Mouse (Mus musculus) embryonic facial prominence, embryonic 11.5 days (tissue): Measurements from ENCODE around the gene Wnt7b. TPM values are rescaled to one million over a fixed set of nuclear protein-coding genes. Genes with fewer than 3 reads are reported as not detected.

Experiments used
- ATAC-seq: fragments of 200-750 bp; cut with Nextera tagmentation; replicated peaks from 2 replicates; pipeline ENCODE4 v1.8.0; 2017; ENCODE audit warnings: low read depth; ENCODE audit not compliant: insufficient number of reproducible peaks, low FRiP score, low TSS enrichment
- DNase-seq: peaks from one replicate; pipeline ENCODE4 v3.0.0-alpha.2; 2015; ENCODE audit warnings: low spot score
- H3K27ac ChIP-seq: fragments of 300-500 bp; sonication (generic); replicated peaks from 2 replicates; pipeline ENCODE4 v1.5.1; 2014; ENCODE audit warnings: mild to moderate bottlenecking, low read depth, low read length, control low read depth
- H3K27me3 ChIP-seq: fragments of 300-500 bp; sonication (generic); 2 replicates; pipeline ENCODE4 v1.6.1; 2014; ENCODE audit warnings: mild to moderate bottlenecking, low read length, moderate library complexity, mixed read lengths; ENCODE audit not compliant: control insufficient read depth, insufficient read depth
- H3K36me3 ChIP-seq: fragments of 300-500 bp; sonication (generic); replicated peaks from 2 replicates; pipeline ENCODE4 v1.6.1; 2014; ENCODE audit warnings: low read depth, mild to moderate bottlenecking, low read length, moderate library complexity, mixed read lengths; ENCODE audit not compliant: control insufficient read depth, insufficient read depth
- H3K4me1 ChIP-seq: fragments of 300-500 bp; sonication (generic); 2 replicates; pipeline ENCODE4 v1.6.1; 2014; ENCODE audit warnings: low read length, mixed read lengths; ENCODE audit not compliant: control insufficient read depth, insufficient read depth
- H3K4me2 ChIP-seq: fragments of 300-500 bp; sonication (generic); 2 replicates; pipeline ENCODE4 v1.6.1; 2014; ENCODE audit warnings: low read depth, mild to moderate bottlenecking, control low read depth, low read length, moderate library complexity
- H3K4me3 ChIP-seq: fragments of 300-500 bp; sonication (generic); 2 replicates; pipeline ENCODE4 v1.5.1; 2014; ENCODE audit warnings: low read depth, low read length, control low read depth
- H3K9ac ChIP-seq: fragments of 300-500 bp; sonication (generic); replicated peaks from 2 replicates; pipeline ENCODE4 v1.6.1; 2014; ENCODE audit warnings: mild to moderate bottlenecking, control low read depth, low read length
- H3K9me3 ChIP-seq: fragments of 300-500 bp; sonication (generic); replicated peaks from 2 replicates; pipeline ENCODE4 v1.6.1; 2016; ENCODE audit warnings: mild to moderate bottlenecking, low read length, inconsistent platforms, mixed read lengths; ENCODE audit not compliant: control insufficient read depth
- WGBS: fragments of 180-500 bp; shearing (Covaris S2); extraction: QIAGEN DNeasy Blood & Tissue Kit; methylation state at CpG from one replicate; pipeline ENCODE4 v1.1.7; 2014; 5-methylcytosine and 5-hydroxymethylcytosine counted together
- polyA plus RNA-seq: library from polyadenylated mRNA; unstranded; fragments of >200 nt; fragmentation: Nextera tagmentation; extraction: Ambion mirVana; gene quantifications from 2 replicates; pipeline ENCODE4 v1.2.1, GENCODE M21; 2014

Gene Wnt7b
- polyA plus RNA-seq, 1 experiment from 2014 or later, result 20.3 TPM

DNA sequence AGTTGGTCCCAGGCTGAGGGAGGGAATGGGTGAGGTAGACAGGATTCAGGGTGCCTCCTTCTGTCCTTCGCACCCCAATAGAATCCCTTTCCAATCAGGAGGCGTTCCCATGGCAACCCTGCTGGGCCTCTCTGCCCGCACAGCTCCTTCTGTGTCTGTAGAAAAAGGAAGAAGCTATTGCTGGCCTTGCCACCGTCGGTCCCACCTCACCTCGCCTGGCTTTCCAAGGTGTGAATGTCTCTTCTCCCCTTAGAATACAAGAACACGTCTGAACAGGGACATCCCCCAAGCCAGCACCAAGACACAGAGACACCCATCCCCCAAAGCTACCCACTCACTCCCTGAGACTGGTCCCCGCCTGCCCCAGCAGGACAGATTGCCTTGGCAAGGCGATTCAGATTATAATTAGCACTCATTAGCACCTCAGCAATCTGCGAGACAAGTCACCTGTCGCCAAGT, 88.1 kb downstream of the Wnt7b start:
- no peak overlapping the region for H3K4me2 ChIP-seq
- H3K9me3 ChIP-seq, result no peaks in the 10 kb centered on the region
- 0 out of 2 replicates have a peak, but pooled peaks cover 3% of the 10 kb centered on the region for H3K27me3 ChIP-seq
- H3K36me3 ChIP-seq, result no peaks in the 10 kb centered on the region
- no peak for DNase-seq
- 8% methylated on average over 11 of the region's 11 CpGs for WGBS
- H3K27ac ChIP-seq, result no peak overlapping the region
- no peak for ATAC-seq
- no peak overlapping the region for H3K9ac ChIP-seq
- peaks cover 6% of the 10 kb centered on the region; the same call in 1 of the 2 replicates for H3K4me1 ChIP-seq
- no peak overlapping the region for H3K4me3 ChIP-seq

DNA sequence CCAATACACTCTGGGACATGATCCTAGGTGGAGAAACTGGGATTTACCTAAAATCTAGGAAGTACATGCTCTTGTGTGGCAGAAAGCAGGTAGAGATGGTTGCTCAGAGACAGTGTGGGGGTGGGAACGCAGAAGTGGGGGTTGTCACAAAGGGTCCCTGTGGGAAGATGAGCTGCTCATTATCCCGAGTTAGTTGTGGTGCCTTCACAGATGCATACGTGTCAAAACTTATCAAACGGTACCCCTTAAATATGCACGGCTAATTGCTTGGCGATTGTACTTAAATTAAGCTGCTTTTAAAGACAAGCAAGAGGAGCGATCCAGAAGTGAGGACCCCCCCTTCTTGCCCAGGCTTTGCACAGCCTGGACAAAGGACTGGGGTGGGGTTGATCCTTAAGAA, 92.5 kb downstream of the Wnt7b start:
- H3K9ac ChIP-seq, result no peak overlapping the region
- DNase-seq (no peak), ATAC-seq (no peak)
- H3K4me1 ChIP-seq, result 0 out of 2 replicates have a peak, but pooled peaks cover 2% of the 10 kb centered on the region
- H3K4me3 ChIP-seq, result no peak overlapping the region
- H3K27me3 ChIP-seq, result 0 out of 2 replicates have a peak, but pooled peaks cover 3% of the 10 kb centered on the region
- WGBS, result 76% methylated on average over 7 of the region's 7 CpGs
- no peaks in the 10 kb centered on the region for H3K36me3 ChIP-seq
- no peak overlapping the region for H3K27ac ChIP-seq
- H3K4me2 ChIP-seq, result no peak overlapping the region
- no peaks in the 10 kb centered on the region for H3K9me3 ChIP-seq

DNA sequence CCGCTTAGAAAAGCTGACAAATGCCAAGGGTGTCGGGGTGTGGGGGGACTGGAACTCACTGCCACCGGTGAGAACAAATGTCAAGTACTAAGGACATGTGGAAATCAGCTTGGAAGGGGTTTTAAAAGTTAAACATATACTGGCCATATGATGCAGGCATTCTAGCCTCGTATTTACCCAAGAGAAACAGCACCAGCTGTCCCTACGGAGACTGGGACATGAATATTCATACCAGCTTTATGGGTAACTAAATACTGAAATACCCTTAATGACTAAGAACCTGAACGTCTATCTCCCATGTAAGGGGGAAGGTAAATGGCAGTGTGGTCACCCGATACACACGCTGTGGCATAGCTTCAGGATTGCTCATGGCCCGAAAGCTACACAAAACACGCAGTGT, 93.4 kb downstream of the Wnt7b start:
- Histone ChIP-seq H3K9me3 (no peaks in the 10 kb centered on the region), H3K27ac (no peak overlapping the region), H3K4me2 (no peak overlapping the region), H3K27me3 (0 out of 2 replicates have a peak, but pooled peaks cover 3% of the 10 kb centered on the region), H3K4me3 (no peak overlapping the region), H3K9ac (no peak overlapping the region), H3K36me3 (no peaks in the 10 kb centered on the region), H3K4me1 (no peaks in the 10 kb centered on the region)
- ATAC-seq, result no peak
- no peak for DNase-seq
- WGBS, result 77% methylated on average over 10 of the region's 10 CpGs

Other genes starting within 250 kb of the Wnt7b start
- gene Atxn10, start 246.2 kb downstream of the Wnt7b start, polyA plus RNA-seq, result 378 and 380 TPM in 2 replicates
- not detected in 2 replicates for gene 7530416G11Rik, start 79.2 kb downstream of the Wnt7b start, polyA plus RNA-seq
- 0.28 and 1.4 TPM in 2 replicates for gene Ppara, start 152.5 kb upstream of the Wnt7b start, polyA plus RNA-seq
- 22.1 and 23.6 TPM in 2 replicates for gene Cdpf1, start 229.2 kb upstream of the Wnt7b start, polyA plus RNA-seq
- 0.11 TPM in 1 of 2 replicates, not detected in the other for gene Pkdrej, start 239.3 kb upstream of the Wnt7b start, polyA plus RNA-seq
- 3.2 and 3.8 TPM in 2 replicates for gene Ttc38, start 249.8 kb upstream of the Wnt7b start, polyA plus RNA-seq